Mouse (Mus musculus): ENCODE measurements around the gene Zfp618.

The Zfp618 gene

GRCm38 (mm10) chr4:63032581-63033006 is 67.2 kb downstream of the Zfp618 start:
- DNase-seq (ENCODE audit: low spot score), result no peak

GRCm38 (mm10) chr4:63033724-63034123 is 68.4 kb downstream of the Zfp618 start:
- no peak for DNase-seq (ENCODE audit: low spot score)

- no peak for DNase-seq (ENCODE audit: low spot score)
Observed at GRCm38 (mm10) chr4:63035991-63036390, 70.6 kb downstream of the Zfp618 start.

GRCm38 (mm10) chr4:63036790-63037189 is 71.4 kb downstream of the Zfp618 start:
- DNase-seq (ENCODE audit: low spot score), result no peak

- DNase-seq (ENCODE audit: low spot score), result no peak
Observed at GRCm38 (mm10) chr4:63037555-63037954, 72.2 kb downstream of the Zfp618 start.

GRCm38 (mm10) chr4:63038265-63038664 is 72.9 kb downstream of the Zfp618 start:
- DNase-seq (ENCODE audit: low spot score), result no peak

- no peak for DNase-seq (ENCODE audit: low spot score)
Observed at GRCm38 (mm10) chr4:63038937-63039336, 73.6 kb downstream of the Zfp618 start.

GRCm38 (mm10) chr4:63048606-63049005 is 83.2 kb downstream of the Zfp618 start:
- DNase-seq (ENCODE audit: low spot score), result no peak

- no peak for DNase-seq (ENCODE audit: low spot score)
Observed at GRCm38 (mm10) chr4:63049596-63050318, 84.4 kb downstream of the Zfp618 start.

GRCm38 (mm10) chr4:63050319-63050676 is 84.9 kb downstream of the Zfp618 start:
- no peak for DNase-seq (ENCODE audit: low spot score)

- DNase-seq (ENCODE audit: low spot score), result no peak
Observed at GRCm38 (mm10) chr4:63050949-63051348, 85.6 kb downstream of the Zfp618 start.

GRCm38 (mm10) chr4:63051940-63052661 is 86.7 kb downstream of the Zfp618 start:
- DNase-seq (ENCODE audit: low spot score), result no peak

- no peak for DNase-seq (ENCODE audit: low spot score)
Observed at GRCm38 (mm10) chr4:63052662-63053033, 87.3 kb downstream of the Zfp618 start.

- no peak for DNase-seq (ENCODE audit: low spot score)
Observed at GRCm38 (mm10) chr4:63055216-63055745, 89.9 kb downstream of the Zfp618 start.

GRCm38 (mm10) chr4:63056641-63057415 is 91.5 kb downstream of the Zfp618 start:
- peak; percentile 29 for DNase-seq (ENCODE audit: low spot score)

GRCm38 (mm10) chr4:63057581-63057980 is 92.2 kb downstream of the Zfp618 start:
- DNase-seq (ENCODE audit: low spot score), result no peak

GRCm38 (mm10) chr4:63058686-63059085 is 93.3 kb downstream of the Zfp618 start:
- DNase-seq (ENCODE audit: low spot score), result no peak

GRCm38 (mm10) chr4:63060358-63060757 is 95.0 kb downstream of the Zfp618 start:
- no peak for DNase-seq (ENCODE audit: low spot score)

- DNase-seq (ENCODE audit: low spot score), result no peak
Observed at GRCm38 (mm10) chr4:63061411-63061810, 96.0 kb downstream of the Zfp618 start.

GRCm38 (mm10) chr4:63063360-63063759 is 98.0 kb downstream of the Zfp618 start:
- no peak for DNase-seq (ENCODE audit: low spot score)

GRCm38 (mm10) chr4:63064911-63065310 is 99.5 kb downstream of the Zfp618 start:
- no peak for DNase-seq (ENCODE audit: low spot score)

GRCm38 (mm10) chr4:63066796-63067195 is 101.4 kb downstream of the Zfp618 start:
- DNase-seq (ENCODE audit: low spot score), result no peak

GRCm38 (mm10) chr4:63067822-63068221 is 102.4 kb downstream of the Zfp618 start:
- no peak for DNase-seq (ENCODE audit: low spot score)

Measured in retina, embryonic 14.5 days (tissue).